ENCODE assay signal across 17 mouse cellular contexts in genomic region chr19:25922052-25922451, GRCm38 (mm10).
DNase-seq lines count a peak whose midpoint lies in the region; ATAC-seq and TF ChIP-seq lines count a peak whose summit lies in the region.
"Had no signal": no experiment of that assay in that cellular context is flagged by ENCODE, and none has a peak within 500 bp of the region (broad histone marks: within the 10 kb centered on the region; RNA-seq: fewer than 3 reads in every experiment).

No protein-coding gene starts in this region.

- intact Hi-C loops in gastrocnemius, postnatal 14 days (cut with DNase I; ENCODE audit: low total_unique reads), result no loop called here

- DNase-seq in heart, adult 11 months, result no peak
- peak; percentile 35 for DNase-seq in lung, embryonic 14.5 days
- DNase-seq in lung, postnatal 36 days, result no peak
- peak; percentile 39 for DNase-seq in gastrocnemius, postnatal 14 days
- no peak for DNase-seq in cerebellum, adult 18-20 months
- DNase-seq in urinary bladder, adult 2 months (ENCODE audit: low spot score), result no peak
- DNase-seq: cerebellum, adult 9-10 months; layer of hippocampus, adult 9-11 months; right cerebral cortex, adult 18-20 months had no signal

- H3K27ac ChIP-seq in heart, embryonic 16.5 days (ENCODE audit: low read length), result no peak overlapping the region
- no peak overlapping the region for H3K27ac ChIP-seq in lung, embryonic 14.5 days (ENCODE audit: low read depth)
- H3K27ac ChIP-seq: embryonic facial prominence, embryonic 13.5 days; forebrain, embryonic 12.5 days; hindbrain, embryonic 10.5 days; intestine, embryonic 15.5 days had no signal

- H3K27me3 ChIP-seq in heart, embryonic 16.5 days (ENCODE audit: control insufficient read depth, insufficient read depth, low read length), result no peaks in the 10 kb centered on the region
- no peaks in the 10 kb centered on the region for H3K27me3 ChIP-seq in lung, embryonic 14.5 days (ENCODE audit: insufficient read depth, low read length)
- H3K27me3 ChIP-seq: forebrain, embryonic 12.5 days; heart, embryonic 12.5 days; intestine, embryonic 15.5 days; megakaryocyte, embryonic 14.5 days had no signal

- no peaks in the 10 kb centered on the region for H3K4me1 ChIP-seq in heart, embryonic 16.5 days (ENCODE audit: control insufficient read depth, insufficient read depth, low read length)
- H3K4me1 ChIP-seq in lung, embryonic 14.5 days (ENCODE audit: insufficient read depth), result no peaks in the 10 kb centered on the region
- H3K4me1 ChIP-seq: forebrain, embryonic 12.5 days; megakaryocyte, embryonic 14.5 days had no signal

- H3K4me2 ChIP-seq in heart, embryonic 16.5 days (ENCODE audit: low read depth, low read length), result no peak overlapping the region
- no peak overlapping the region for H3K4me2 ChIP-seq in lung, embryonic 14.5 days
- H3K4me2 ChIP-seq: embryonic facial prominence, embryonic 13.5 days; forebrain, embryonic 12.5 days; heart, embryonic 12.5 days; intestine, embryonic 15.5 days had no signal

- no peak overlapping the region for H3K4me3 ChIP-seq in heart, embryonic 16.5 days (ENCODE audit: low read length)
- no peak overlapping the region for H3K4me3 ChIP-seq in lung, embryonic 14.5 days (ENCODE audit: low read depth, low read length)
- H3K4me3 ChIP-seq: embryonic facial prominence, embryonic 13.5 days; forebrain, embryonic 12.5 days; heart, embryonic 12.5 days; hindbrain, embryonic 10.5 days; intestine, embryonic 15.5 days; megakaryocyte, embryonic 14.5 days had no signal

- no peaks in the 10 kb centered on the region for H3K9me3 ChIP-seq in heart, embryonic 16.5 days (replicated peaks; ENCODE audit: control insufficient read depth, low read length)
- H3K9me3 ChIP-seq in lung, embryonic 14.5 days (ENCODE audit: low read depth, low read length), result no peaks in the 10 kb centered on the region
- H3K9me3 ChIP-seq: embryonic facial prominence, embryonic 13.5 days; forebrain, embryonic 12.5 days; heart, embryonic 12.5 days; hindbrain, embryonic 10.5 days; intestine, embryonic 15.5 days had no signal

- TF ChIP-seq CTCF in lung, embryonic 14.5 days (IDR thresholded peaks at IDR 0.05; ENCODE audit: low read depth), result no peak

- H3K36me3 ChIP-seq in heart, embryonic 16.5 days (ENCODE audit: control insufficient read depth, insufficient read depth), result no peaks in the 10 kb centered on the region
- H3K36me3 ChIP-seq in lung, embryonic 14.5 days (ENCODE audit: insufficient read depth), result no peaks in the 10 kb centered on the region
- H3K36me3 ChIP-seq: embryonic facial prominence, embryonic 13.5 days; forebrain, embryonic 12.5 days; G1E; heart, embryonic 12.5 days; hindbrain, embryonic 10.5 days; intestine, embryonic 15.5 days had no signal

- peak; percentile 52; the same call in 1 of the 2 replicates for ATAC-seq in heart, embryonic 16.5 days (replicated peaks; ENCODE audit: extremely low read depth, insufficient read depth, low FRiP score)
- no peak; the same call in 1 of the 2 replicates for ATAC-seq in lung, embryonic 14.5 days (ENCODE audit: insufficient read depth)
- ATAC-seq: intestine, embryonic 15.5 days had no signal

- no peak overlapping the region for H3K9ac ChIP-seq in heart, embryonic 16.5 days (ENCODE audit: low read length)
- H3K9ac ChIP-seq in lung, embryonic 14.5 days, result no peak overlapping the region
- H3K9ac ChIP-seq: embryonic facial prominence, embryonic 13.5 days; forebrain, embryonic 12.5 days; heart, embryonic 12.5 days; intestine, embryonic 15.5 days had no signal

Comparison
In these comparisons a context has a peak if more than half of its experiments do, and no peak if none do; other contexts are left out.
1. DNase-seq: peak in lung, embryonic 14.5 days (single experiment) and gastrocnemius, postnatal 14 days (single experiment); none in heart, adult 11 months (single experiment), lung, postnatal 36 days (single experiment), cerebellum, adult 18-20 months (0 of 2) and urinary bladder, adult 2 months (single experiment).